In the genomic region with DNA sequence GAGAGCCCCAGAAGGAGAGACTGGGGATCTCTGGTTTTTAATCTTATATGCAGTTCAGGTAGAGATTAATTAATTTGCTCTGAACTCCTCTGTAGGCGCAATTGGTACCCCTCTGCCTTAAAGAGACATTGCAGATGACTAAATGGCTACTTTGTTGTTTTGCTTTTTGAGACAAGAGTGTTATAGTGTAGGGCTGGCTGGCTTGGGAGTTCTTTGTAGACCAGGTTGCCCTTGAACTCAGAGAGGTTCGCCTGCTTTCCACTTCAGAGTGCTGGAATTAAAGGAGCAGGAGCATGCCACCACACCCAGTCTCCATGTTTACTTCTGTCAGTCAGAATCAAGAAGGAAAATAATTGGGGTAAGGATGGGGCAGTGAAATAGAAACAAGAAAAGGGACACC, we compare ENCODE assay signal across 29 mouse cellular contexts. TPM values are rescaled to one million over a fixed set of nuclear protein-coding genes. Genes with fewer than 3 reads are reported as not detected.
DNase-seq lines count a peak whose midpoint lies in the region; ATAC-seq and TF ChIP-seq lines count a peak whose summit lies in the region.
"Had no signal": no experiment of that assay in that cellular context is flagged by ENCODE, and none has a peak within 500 bp of the region (broad histone marks: within the 10 kb centered on the region; RNA-seq: fewer than 3 reads in every experiment).

No protein-coding gene starts in this region.

- intact Hi-C loops in heart, adult 2 months (cut with DNase I), result loop anchor here (5.0 to 10.0 kb wide), 2 partner anchors 94 to 322 kb away; no protein-coding TSS in a partner anchor
- intact Hi-C loops in heart, postnatal 14 days (cut with DNase I), result no loop called here
- intact Hi-C loops in left cerebral cortex, postnatal 4 days (cut with DNase I), result no loop called here

- no peaks in the 10 kb centered on the region for H3K27me3 ChIP-seq in heart, adult 2 months (ENCODE audit: control insufficient read depth, insufficient read depth, low read length)
- H3K27me3 ChIP-seq in kidney, embryonic 15.5 days, result no peaks in the 10 kb centered on the region
- no peaks in the 10 kb centered on the region for H3K27me3 ChIP-seq in midbrain, embryonic 11.5 days (ENCODE audit: control insufficient read depth, insufficient read depth, low read length)
- H3K27me3 ChIP-seq in midbrain, embryonic 14.5 days (ENCODE audit: control insufficient read depth, insufficient read depth, low read length), result no peaks in the 10 kb centered on the region
- H3K27me3 ChIP-seq: embryonic facial prominence, embryonic 13.5 days; intestine, embryonic 15.5 days; neural tube, embryonic 12.5 days had no signal

- H3K4me3 ChIP-seq in heart, adult 2 months, result no peak overlapping the region
- no peak overlapping the region for H3K4me3 ChIP-seq in kidney, embryonic 15.5 days (replicated peaks)
- no peak overlapping the region for H3K4me3 ChIP-seq in midbrain, embryonic 11.5 days (ENCODE audit: low read depth, low read length)
- H3K4me3 ChIP-seq in midbrain, embryonic 14.5 days (replicated peaks; ENCODE audit: low read depth, low read length), result no peak overlapping the region
- H3K4me3 ChIP-seq: embryonic facial prominence, embryonic 13.5 days; erythroblast, embryonic 14.5 days; intestine, embryonic 15.5 days; midbrain, embryonic 10.5 days; myocyte; neural tube, embryonic 12.5 days had no signal

- no peak for TF ChIP-seq CTCF in heart, adult 2 months (IDR thresholded peaks at IDR 0.05)

- TF ChIP-seq POLR2A in heart, adult 2 months (IDR thresholded peaks at IDR 0.05; ENCODE audit: insufficient read depth, low read depth, low read length), result no peak

- peaks cover 14% of the 10 kb centered on the region for H3K36me3 ChIP-seq in heart, adult 2 months (ENCODE audit: control insufficient read depth, insufficient read depth, low read length)
- no peaks in the 10 kb centered on the region for H3K36me3 ChIP-seq in kidney, embryonic 15.5 days
- H3K36me3 ChIP-seq in midbrain, embryonic 11.5 days (ENCODE audit: control insufficient read depth, insufficient read depth, low read length), result no peaks in the 10 kb centered on the region
- no peaks in the 10 kb centered on the region for H3K36me3 ChIP-seq in midbrain, embryonic 14.5 days (ENCODE audit: control insufficient read depth, insufficient read depth, low read length)
- H3K36me3 ChIP-seq: embryonic facial prominence, embryonic 13.5 days; intestine, embryonic 15.5 days; midbrain, embryonic 10.5 days; neural tube, embryonic 12.5 days had no signal

- DNase-seq in heart, adult 2 months, result no peak
- no peak for DNase-seq in heart, postnatal 14 days
- no peak for DNase-seq in kidney, adult 8-10 months
- DNase-seq in midbrain, embryonic 11.5 days (ENCODE audit: low spot score, missing footprints), result peak; percentile 72
- DNase-seq in midbrain, embryonic 14.5 days, result no peak
- DNase-seq in left cerebral cortex, postnatal 4 days, result no peak
- DNase-seq: adrenal gland, adult 8-10 months; B cell, adult 2 months; cerebellum, adult 11-12 months; cerebellum, adult 9-11 months; embryo, embryonic 11 days; kidney, adult 2 months; kidney, postnatal 10 days; layer of hippocampus, postnatal 36 days; liver, postnatal 0 days; right cerebral cortex, adult 18-20 months; spleen, adult 18-20 months; thymus, adult 18-20 months; thymus, postnatal 25 days had no signal

- peak overlapping the region; percentile 64 for H3K27ac ChIP-seq in heart, adult 2 months
- peak overlapping the region; percentile 55; the same call in 1 of the 2 replicates for H3K27ac ChIP-seq in kidney, embryonic 15.5 days
- no peak overlapping the region for H3K27ac ChIP-seq in midbrain, embryonic 11.5 days (ENCODE audit: low read depth, low read length)
- no peak overlapping the region for H3K27ac ChIP-seq in midbrain, embryonic 14.5 days (replicated peaks; ENCODE audit: low read depth, low read length)
- H3K27ac ChIP-seq: hindbrain, postnatal 0 days; intestine, embryonic 15.5 days; midbrain, embryonic 10.5 days; neural tube, embryonic 12.5 days; stomach, postnatal 0 days had no signal

- H3K9ac ChIP-seq in heart, adult 2 months (ENCODE audit: low read depth, low read length), result no peak overlapping the region
- H3K9ac ChIP-seq in kidney, embryonic 15.5 days, result no peak overlapping the region
- H3K9ac ChIP-seq in midbrain, embryonic 11.5 days (ENCODE audit: low read length), result no peak overlapping the region
- H3K9ac ChIP-seq in midbrain, embryonic 14.5 days (replicated peaks; ENCODE audit: low read length), result no peak overlapping the region
- H3K9ac ChIP-seq: embryonic facial prominence, embryonic 13.5 days; intestine, embryonic 15.5 days; liver, postnatal 0 days; neural tube, embryonic 12.5 days had no signal

- H3K79me2 ChIP-seq in heart, adult 2 months (replicated peaks; ENCODE audit: control insufficient read depth, insufficient read depth, low read length), result no peaks in the 10 kb centered on the region

- no peaks in the 10 kb centered on the region for H3K9me3 ChIP-seq in kidney, embryonic 15.5 days (replicated peaks)
- H3K9me3 ChIP-seq in midbrain, embryonic 11.5 days (ENCODE audit: control insufficient read depth, low read length), result no peaks in the 10 kb centered on the region
- no peaks in the 10 kb centered on the region for H3K9me3 ChIP-seq in midbrain, embryonic 14.5 days (ENCODE audit: control insufficient read depth, low read length)
- H3K9me3 ChIP-seq: embryonic facial prominence, embryonic 13.5 days; intestine, embryonic 15.5 days; midbrain, embryonic 10.5 days; neural tube, embryonic 12.5 days had no signal

- WGBS in heart, adult 2 months, result 64% methylated on average over 2 of the region's 2 CpGs
- WGBS in kidney, embryonic 15.5 days, result 58% methylated on average over 2 of the region's 2 CpGs
- WGBS in midbrain, embryonic 11.5 days, result 69% methylated on average over 2 of the region's 2 CpGs
- WGBS in midbrain, embryonic 14.5 days, result 77% methylated on average over 2 of the region's 2 CpGs

- ATAC-seq in kidney, embryonic 15.5 days (replicated peaks; ENCODE audit: low FRiP score), result no peak
- ATAC-seq in midbrain, embryonic 11.5 days (ENCODE audit: low FRiP score), result no peak
- ATAC-seq in midbrain, embryonic 14.5 days (ENCODE audit: low FRiP score, low TSS enrichment), result no peak
- ATAC-seq: forebrain, embryonic 16.5 days; hindbrain, postnatal 0 days; intestine, embryonic 15.5 days; liver, postnatal 0 days had no signal

- no peak for TF ChIP-seq EP300 in heart, adult 2 months (IDR thresholded peaks at IDR 0.05; ENCODE audit: insufficient read depth, low read depth, low read length)

- H3K4me1 ChIP-seq in heart, adult 2 months (ENCODE audit: control insufficient read depth, insufficient read depth, low read length), result peaks cover 11% of the 10 kb centered on the region
- peaks cover 8% of the 10 kb centered on the region for H3K4me1 ChIP-seq in kidney, embryonic 15.5 days
- peaks cover 4% of the 10 kb centered on the region for H3K4me1 ChIP-seq in midbrain, embryonic 11.5 days (ENCODE audit: control insufficient read depth, insufficient read depth, low read length)
- H3K4me1 ChIP-seq in midbrain, embryonic 14.5 days (ENCODE audit: control insufficient read depth, insufficient read depth, low read length), result peaks cover 6% of the 10 kb centered on the region; the same call in 1 of the 2 replicates

- no peak overlapping the region for H3K4me2 ChIP-seq in kidney, embryonic 15.5 days
- H3K4me2 ChIP-seq in midbrain, embryonic 11.5 days, result no peak overlapping the region
- H3K4me2 ChIP-seq in midbrain, embryonic 14.5 days (ENCODE audit: low read length), result no peak overlapping the region
- H3K4me2 ChIP-seq: embryonic facial prominence, embryonic 13.5 days; intestine, embryonic 15.5 days; neural tube, embryonic 12.5 days had no signal

RNA-seq across cellular contexts. Expression of gene Elk4, which starts 4.3 kb away (rescaled TPM):
- total RNA-seq in heart, adult 2 months (2021), result 10 to 100 TPM; 76.5 to 77.4 TPM
- 20.8 and 32.7 TPM in 2 replicates for polyA plus RNA-seq in heart, adult 2 months (2012; rRNA removed)
- total RNA-seq in heart, postnatal 14 days (2021), result 100 to 1,000 TPM; 105 to 111 TPM
- polyA plus RNA-seq in kidney, embryonic 15.5 days (2015; fragmentation: Nextera tagmentation; extraction: Ambion mirVana), result 24.1 and 25.8 TPM in 2 replicates
- polyA plus RNA-seq in midbrain, embryonic 11.5 days (2014; fragmentation: Nextera tagmentation; extraction: Ambion mirVana), result 17.2 and 19.5 TPM in 2 replicates
- 14.4 and 17.1 TPM in 2 replicates for polyA plus RNA-seq in midbrain, embryonic 14.5 days (2014; fragmentation: Nextera tagmentation; extraction: Ambion mirVana)
- total RNA-seq in left cerebral cortex, postnatal 4 days (2021), result 10 to 100 TPM; 53.0 to 56.1 TPM

RNA-seq across cellular contexts. Expression of gene Slc45a3, which starts 40.3 kb away (rescaled TPM):
- 1 to 10 TPM; 3.8 to 7.0 TPM for total RNA-seq in heart, adult 2 months (2021)
- polyA plus RNA-seq in heart, adult 2 months (2012; rRNA removed), result 5.5 and 6.4 TPM in 2 replicates
- total RNA-seq in heart, postnatal 14 days (2021), result 1 to 10 TPM; 6.1 to 8.2 TPM
- polyA plus RNA-seq in kidney, embryonic 15.5 days (2015; fragmentation: Nextera tagmentation; extraction: Ambion mirVana), result 7.9 and 9.1 TPM in 2 replicates
- polyA plus RNA-seq in midbrain, embryonic 11.5 days (2014; fragmentation: Nextera tagmentation; extraction: Ambion mirVana), result 19.5 and 20.5 TPM in 2 replicates
- 2.6 and 6.4 TPM in 2 replicates for polyA plus RNA-seq in midbrain, embryonic 14.5 days (2014; fragmentation: Nextera tagmentation; extraction: Ambion mirVana)
- 1 to 10 TPM in 1 of 2 experiments, under 1 TPM in 1; 0.91 to 1.3 TPM for total RNA-seq in left cerebral cortex, postnatal 4 days (2021)

Comparison
In these comparisons a context has a peak if more than half of its experiments do, and no peak if none do; other contexts are left out.
1. H3K27ac ChIP-seq: peak in heart, adult 2 months (single experiment) and kidney, embryonic 15.5 days (single experiment); none in midbrain, embryonic 11.5 days (single experiment) and midbrain, embryonic 14.5 days (single experiment).